Mouse (Mus musculus) mouse embryonic stem cell (cell line): ENCODE data around the gene Jrkl.

Source experiments
- in situ Hi-C, 2 experiments: fragments of 300-500 bp; cut with MboI; formaldehyde crosslinking; loops; 1 replicate in 1 of 2; 3 replicates in 1 of 2; pipeline ENCODE4 v1.14.3; 2019 to 2020; ENCODE audit warnings: low sequenced_read_pairs in 2 of 2, low pct_unique_long_range_greater_than_20kb in 1 of 2, mixed read lengths in 1 of 2; ENCODE audit not compliant: unreplicated experiment in 1 of 2

The Jrkl gene

GRCm38 (mm10) chr9:13245481-13245880 lies at the start of gene Jrkl:
Gene Jrkl (minus strand): TSS chr9:13245829.
- in situ Hi-C loops, result no loop called here

- in situ Hi-C loops, result no loop called here
Observed at GRCm38 (mm10) chr9:13287482-13287881, 41.9 kb upstream of the Jrkl start.

DNA sequence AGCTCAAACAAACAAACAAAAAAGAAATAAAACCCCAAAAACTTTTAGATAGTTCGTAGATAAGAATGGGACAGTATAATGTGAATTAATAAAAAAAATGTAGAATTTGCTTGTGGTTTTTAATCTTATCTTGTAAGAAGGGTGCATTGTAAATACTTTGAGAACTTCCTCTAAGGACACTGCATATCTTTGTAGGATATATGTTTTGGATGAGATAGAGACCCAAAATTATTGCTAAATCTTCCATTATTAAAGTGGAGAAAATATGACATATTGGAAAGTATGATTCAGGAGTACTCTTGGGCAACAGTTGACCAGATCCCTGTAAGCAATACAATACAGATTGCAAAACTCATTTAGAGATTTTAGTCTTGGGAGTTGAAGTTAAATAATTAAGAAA lies 27.6 kb upstream of the Jrkl start:
- in situ Hi-C loops, result no loop called here

DNA sequence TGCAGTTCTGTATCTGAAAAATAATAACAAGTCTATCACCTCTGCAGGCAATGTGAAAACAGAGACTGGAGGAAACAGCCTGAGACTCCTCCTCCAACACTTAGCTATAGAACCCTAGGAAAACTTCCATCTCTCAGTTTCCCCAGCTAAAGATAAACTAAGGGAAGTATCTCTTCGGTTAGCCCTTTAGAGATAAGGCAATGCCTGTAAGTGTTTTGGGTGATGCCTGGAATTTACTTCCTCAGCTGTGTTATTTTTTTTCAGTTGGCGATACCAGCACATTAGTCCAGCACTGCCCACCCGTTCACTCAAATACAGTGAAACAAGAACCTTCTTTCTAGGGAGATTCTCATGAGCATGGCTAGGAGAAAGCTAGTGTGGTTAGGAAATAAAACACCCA lies 15.4 kb upstream of the Jrkl start:
- in situ Hi-C loops, result no loop called here

DNA sequence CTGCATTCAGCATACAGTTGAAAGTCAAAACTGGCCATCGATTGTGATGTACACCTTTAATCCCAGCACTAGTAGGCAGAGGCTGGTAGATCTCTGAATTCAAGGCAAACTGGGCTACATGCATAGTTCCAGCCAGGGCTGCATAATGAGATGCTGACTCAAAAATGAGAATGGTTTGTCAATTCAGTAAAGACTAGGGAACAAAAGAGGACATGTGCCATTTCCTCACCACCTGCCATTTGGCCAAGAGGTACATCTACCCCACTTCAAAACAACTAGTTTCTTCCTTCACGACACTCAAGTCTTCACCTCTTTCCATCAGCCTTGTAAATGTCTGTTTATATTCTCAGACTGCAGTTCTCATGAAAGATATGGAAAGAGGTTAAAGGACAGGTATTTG lies 12.5 kb upstream of the Jrkl start:
- in situ Hi-C loops, result no loop called here

- in situ Hi-C loops, result no loop called here
Observed at GRCm38 (mm10) chr9:13256726-13257125, 11.1 kb upstream of the Jrkl start.

DNA sequence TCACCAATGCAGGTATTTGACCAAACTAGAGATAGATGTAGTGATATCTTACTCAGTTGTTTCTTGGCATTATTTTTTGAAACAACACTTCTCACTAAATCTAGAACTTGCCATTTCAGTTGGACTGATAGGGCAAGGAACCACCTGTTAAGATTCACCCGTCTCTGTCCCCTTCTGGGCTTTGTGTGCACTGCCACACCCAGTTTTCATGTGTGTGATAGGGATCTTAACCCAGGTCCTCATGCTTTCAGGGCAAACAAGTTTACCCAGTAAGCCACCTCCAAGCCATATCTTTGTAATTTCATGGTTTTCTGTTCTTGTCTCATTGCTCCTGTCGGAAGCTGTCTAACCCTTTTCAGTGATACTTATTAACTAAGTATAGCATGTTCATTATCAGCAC lies 5.6 kb upstream of the Jrkl start:
- in situ Hi-C loops, result no loop called here

- in situ Hi-C loops, result no loop called here
Observed at GRCm38 (mm10) chr9:13248104-13248503, 2.5 kb upstream of the Jrkl start.

- in situ Hi-C loops, result no loop called here
Observed at GRCm38 (mm10) chr9:13246815-13247638, 1.4 kb upstream of the Jrkl start, which contains the start of gene Ccdc82. Gene Ccdc82 (plus strand): TSS chr9:13246955.

GRCm38 (mm10) chr9:13242321-13242720 lies 3.3 kb downstream of the Jrkl start:
- in situ Hi-C loops, result no loop called here

DNA sequence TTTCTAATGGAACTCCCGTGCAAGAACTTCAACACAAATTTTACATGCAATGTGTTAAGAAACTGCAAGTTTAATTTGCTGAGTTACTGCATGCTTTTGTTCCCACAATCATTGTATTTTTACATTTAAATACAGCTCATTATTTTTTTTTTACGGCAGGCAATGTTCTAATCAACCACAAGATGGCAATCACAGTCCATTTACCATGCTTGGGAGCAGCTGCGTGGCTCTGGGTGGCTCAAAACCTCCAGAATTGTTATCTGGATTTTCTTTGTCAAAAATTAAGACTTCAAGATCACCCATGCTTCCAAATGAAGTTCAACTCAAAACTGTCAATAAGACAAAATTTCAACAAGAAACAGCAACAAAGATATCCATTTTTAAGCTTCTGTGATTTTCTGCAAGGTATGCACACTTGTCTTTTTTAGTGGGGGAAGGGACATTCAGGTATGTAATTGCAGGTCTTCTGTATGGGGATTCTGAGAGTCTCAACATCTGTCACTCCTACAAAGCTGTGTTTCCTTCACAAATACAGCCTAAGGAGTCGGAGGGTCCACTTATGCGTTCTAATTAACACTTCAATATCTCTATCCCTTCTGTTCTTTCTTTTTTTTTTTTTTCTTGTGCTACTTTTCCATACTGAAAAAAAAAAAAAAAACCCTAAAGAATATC lies 13.9 kb downstream of the Jrkl start:
- in situ Hi-C loops, result loop anchor here (10.0 kb wide), 1 partner anchor 483 kb away; no protein-coding TSS in a partner anchor

GRCm38 (mm10) chr9:13230553-13230952 lies 15.1 kb downstream of the Jrkl start:
- in situ Hi-C loops, result loop anchor here (10.0 kb wide), 1 partner anchor 484 kb away; no protein-coding TSS in a partner anchor

GRCm38 (mm10) chr9:13225872-13226271 lies 19.8 kb downstream of the Jrkl start:
- in situ Hi-C loops, result no loop called here

DNA sequence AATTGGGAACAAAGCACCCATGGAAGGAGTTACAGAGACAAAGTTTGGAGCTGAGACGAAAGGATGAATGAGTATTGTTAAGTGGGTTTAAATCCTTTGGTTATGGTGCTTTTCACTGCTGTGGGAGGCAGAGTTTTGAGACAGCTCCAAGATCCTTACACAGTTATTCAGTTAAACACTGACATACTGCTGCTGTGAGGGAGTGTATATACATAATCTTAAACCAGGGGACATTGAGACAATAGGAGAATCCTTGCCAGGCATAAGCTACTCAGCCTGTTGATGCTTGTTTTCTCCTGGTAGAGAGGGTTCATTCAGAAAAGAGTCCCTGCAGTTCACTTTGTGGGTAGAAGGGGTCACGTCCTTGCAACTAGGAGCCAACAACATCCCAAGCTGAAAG lies 39.3 kb downstream of the Jrkl start:
- in situ Hi-C loops, result no loop called here

- in situ Hi-C loops, result no loop called here
Observed at GRCm38 (mm10) chr9:13203681-13204080, 41.9 kb downstream of the Jrkl start.

GRCm38 (mm10) chr9:13203109-13203508 lies 42.5 kb downstream of the Jrkl start:
- in situ Hi-C loops, result no loop called here

GRCm38 (mm10) chr9:13200079-13200478 lies 45.5 kb downstream of the Jrkl start:
- in situ Hi-C loops, result no loop called here

GRCm38 (mm10) chr9:13195762-13196161 lies 49.9 kb downstream of the Jrkl start:
- in situ Hi-C loops, result no loop called here

- in situ Hi-C loops, result no loop called here
Observed at GRCm38 (mm10) chr9:13195268-13195667, 50.4 kb downstream of the Jrkl start.

- in situ Hi-C loops, result no loop called here
Observed at GRCm38 (mm10) chr9:13194619-13195018, 51.0 kb downstream of the Jrkl start.
